Comparison of ENCODE assay signal across 8 mouse cellular contexts in genomic region chr3:146107921-146108571, GRCm38 (mm10). TPM values are rescaled to one million over a fixed set of nuclear protein-coding genes. Genes with fewer than 3 reads are reported as not detected.
DNase-seq lines count a peak whose midpoint lies in the region; ATAC-seq and TF ChIP-seq lines count a peak whose summit lies in the region.

Wdr63 (minus strand) TSS chr3:146108130.

- peaks cover 5% of the 10 kb centered on the region; the same call in 1 of the 2 replicates for H3K4me1 ChIP-seq in heart, embryonic 13.5 days
- no peaks in the 10 kb centered on the region for H3K4me1 ChIP-seq in kidney, postnatal 0 days (replicated peaks; ENCODE audit: insufficient read depth, low read length)
- no peaks in the 10 kb centered on the region for H3K4me1 ChIP-seq in limb, embryonic 15.5 days
- peaks cover 5% of the 10 kb centered on the region; the same call in 1 of the 2 replicates for H3K4me1 ChIP-seq in midbrain, embryonic 16.5 days (ENCODE audit: control insufficient read depth, insufficient read depth, low read length)

- peak; percentile 88 for DNase-seq in A20 (ENCODE audit: low read depth, low spot score)
- peak; percentile 45 to 79 for DNase-seq in adrenal gland, adult (ENCODE audit: inconsistent age in 2 of 2, low spot score in 1 of 2)
- DNase-seq in embryo, embryonic 9.5 days (ENCODE audit: extremely low spot score) = peak; percentile 81
- peak; percentile 93 for DNase-seq in kidney, postnatal 0 days (ENCODE audit: low spot score)
- peak; percentile 85 for DNase-seq in telencephalon, adult 2 months (ENCODE audit: low read depth, low spot score)

- H3K9me3 ChIP-seq in heart, embryonic 13.5 days = peaks cover 14% of the 10 kb centered on the region
- H3K9me3 ChIP-seq in kidney, postnatal 0 days (replicated peaks; ENCODE audit: low read length) = no peaks in the 10 kb centered on the region
- no peaks in the 10 kb centered on the region for H3K9me3 ChIP-seq in limb, embryonic 15.5 days
- no peaks in the 10 kb centered on the region for H3K9me3 ChIP-seq in midbrain, embryonic 16.5 days (replicated peaks; ENCODE audit: control insufficient read depth, low read length, poor library complexity, severe bottlenecking)

- H3K9ac ChIP-seq in heart, embryonic 13.5 days = peak within 1 kb of the TSS; percentile 73
- H3K9ac ChIP-seq in kidney, postnatal 0 days (ENCODE audit: low read depth, low read length) = no peak within 1 kb of the TSS
- H3K9ac ChIP-seq in limb, embryonic 15.5 days = no peak within 1 kb of the TSS
- H3K9ac ChIP-seq in midbrain, embryonic 16.5 days (ENCODE audit: low read depth, low read length) = peak within 1 kb of the TSS; percentile 56

- no peaks in the 10 kb centered on the region for H3K36me3 ChIP-seq in heart, embryonic 13.5 days
- no peaks in the 10 kb centered on the region for H3K36me3 ChIP-seq in kidney, postnatal 0 days (ENCODE audit: insufficient read depth, low read length)
- no peaks in the 10 kb centered on the region for H3K36me3 ChIP-seq in limb, embryonic 15.5 days
- H3K36me3 ChIP-seq in midbrain, embryonic 16.5 days (ENCODE audit: control insufficient read depth, insufficient read depth, low read length) = no peaks in the 10 kb centered on the region

- ATAC-seq in heart, embryonic 13.5 days (ENCODE audit: extremely low read depth, insufficient number of reproducible peaks, low FRiP score, low TSS enrichment) = peak; percentile 61; the same call in 1 of the 2 replicates
- peak; percentile 94 for ATAC-seq in kidney, postnatal 0 days (replicated peaks; ENCODE audit: low FRiP score, low read depth)
- ATAC-seq in limb, embryonic 15.5 days (ENCODE audit: insufficient number of reproducible peaks, low FRiP score, low TSS enrichment, low read depth) = peak; percentile 74; the same call in 1 of the 2 replicates
- peak; percentile 98 for ATAC-seq in midbrain, embryonic 16.5 days

- H3K4me2 ChIP-seq in heart, embryonic 13.5 days = peak within 1 kb of the TSS; percentile 89
- peak within 1 kb of the TSS; percentile 81 for H3K4me2 ChIP-seq in kidney, postnatal 0 days (ENCODE audit: low read length)
- H3K4me2 ChIP-seq in limb, embryonic 15.5 days = peak within 1 kb of the TSS; percentile 68
- H3K4me2 ChIP-seq in midbrain, embryonic 16.5 days (ENCODE audit: low read length) = peak within 1 kb of the TSS; percentile 77

- peak within 1 kb of the TSS; percentile 57 for H3K4me3 ChIP-seq in heart, embryonic 13.5 days
- H3K4me3 ChIP-seq in kidney, postnatal 0 days (replicated peaks; ENCODE audit: low read depth, low read length) = peak within 1 kb of the TSS; percentile 29
- peak within 1 kb of the TSS; percentile 41 for H3K4me3 ChIP-seq in limb, embryonic 15.5 days
- peak within 1 kb of the TSS; percentile 44 for H3K4me3 ChIP-seq in midbrain, embryonic 16.5 days (ENCODE audit: low read depth, low read length)

- H3K27ac ChIP-seq in heart, embryonic 13.5 days (replicated peaks) = no peak within 1 kb of the TSS
- no peak within 1 kb of the TSS for H3K27ac ChIP-seq in kidney, postnatal 0 days
- no peak within 1 kb of the TSS for H3K27ac ChIP-seq in limb, embryonic 15.5 days
- 0 out of 2 replicates have a peak within 1 kb of the TSS, but pooled peaks have one; percentile 13 for H3K27ac ChIP-seq in midbrain, embryonic 16.5 days (ENCODE audit: low read length)

- 12% methylated on average over 18 of the region's 18 CpGs for WGBS in heart, embryonic 13.5 days
- 14% methylated on average over 18 of the region's 18 CpGs for WGBS in kidney, postnatal 0 days
- 11% methylated on average over 18 of the region's 18 CpGs for WGBS in limb, embryonic 15.5 days
- 10% methylated on average over 18 of the region's 18 CpGs for WGBS in midbrain, embryonic 16.5 days

- TF ChIP-seq CTCF in kidney, postnatal 0 days (IDR thresholded peaks at IDR 0.05; ENCODE audit: low read depth) = no peak

- peaks cover 14% of the 10 kb centered on the region for H3K27me3 ChIP-seq in heart, embryonic 13.5 days (replicated peaks)
- no peaks in the 10 kb centered on the region for H3K27me3 ChIP-seq in kidney, postnatal 0 days (ENCODE audit: insufficient read depth, low read length)
- H3K27me3 ChIP-seq in limb, embryonic 15.5 days = peaks cover 3% of the 10 kb centered on the region; the same call in 1 of the 2 replicates
- no peaks in the 10 kb centered on the region for H3K27me3 ChIP-seq in midbrain, embryonic 16.5 days (ENCODE audit: control insufficient read depth, insufficient read depth, low read depth, low read length)

RNA-seq across cellular contexts. Expression of gene Wdr63, which starts in this region (rescaled TPM):
- polyA plus RNA-seq in heart, embryonic 13.5 days (2015; fragmentation: Nextera tagmentation; extraction: Ambion mirVana) = not detected in 2 replicates
- polyA plus RNA-seq in kidney, postnatal 0 days (2015; fragmentation: Nextera tagmentation; extraction: Ambion mirVana) = 0.21 and 0.37 TPM in 2 replicates
- polyA plus RNA-seq in limb, embryonic 15.5 days (2015; fragmentation: Nextera tagmentation; extraction: Ambion mirVana) = 0.25 TPM in 1 of 2 replicates, not detected in the other
- polyA plus RNA-seq in midbrain, embryonic 16.5 days (2015; fragmentation: Nextera tagmentation; extraction: Ambion mirVana) = 1.1 and 2.1 TPM in 2 replicates

Comparison
In these comparisons a context has a peak if more than half of its experiments do, and no peak if none do; other contexts are left out.
1. Peak in ATAC-seq, H3K4me3 ChIP-seq, H3K9ac ChIP-seq and H3K4me2 ChIP-seq in heart, embryonic 13.5 days; RNA of the gene not detected or under 1 TPM.
2. Peak in DNase-seq, ATAC-seq, H3K4me3 ChIP-seq and H3K4me2 ChIP-seq in kidney, postnatal 0 days; RNA of the gene not detected or under 1 TPM.
3. Peak in ATAC-seq, H3K4me3 ChIP-seq and H3K4me2 ChIP-seq in limb, embryonic 15.5 days; RNA of the gene not detected or under 1 TPM.